Mouse (Mus musculus): ENCODE data around the gene Slc22a15.

- TF ChIP-seq CTCF (IDR thresholded peaks at IDR 0.05) (no peak), EP300 (IDR thresholded peaks at IDR 0.05) (no peak)
These were observed 46.1 kb downstream of the Slc22a15 start for GRCm38 (mm10) chr3:101878136-101878535.
